Mouse (Mus musculus) MEL (cell line): ENCODE measurements at regions not wholly inside any gene's neighbourhood (a gene's known extent, or its start where the extent isn't known, plus 50 kb on each side); places are given as distances from the start of the nearest gene placed in this dataset.

Experiments used
- CTCF ChIP-seq, 3 experiments: IDR thresholded peaks in 2 of 3; conservative IDR thresholded peaks in 1 of 3; 2 replicates each; pipeline ENCODE4 v1.5.1; 2011 to 2012; ENCODE audit warnings: low read length in 3 of 3, low read depth in 2 of 3, mild to moderate bottlenecking in 2 of 3, improper control_type of control experiment in 1 of 3, inconsistent platforms in 1 of 3, mixed read lengths in 1 of 3, moderate library complexity in 1 of 3; ENCODE audit not compliant: control insufficient read depth in 1 of 3, insufficient read depth in 1 of 3, poor library complexity in 1 of 3, severe bottlenecking in 1 of 3
- MEF2A ChIP-seq: IDR thresholded peaks from 2 replicates; pipeline ENCODE4 v1.6.1; 2014; ENCODE audit warnings: low read depth, mild to moderate bottlenecking, inconsistent platforms, low read length, improper control_type of control experiment; ENCODE audit not compliant: poor library complexity, insufficient replicate concordance, severe bottlenecking; ENCODE audit errors: extremely low read depth
- POLR2A ChIP-seq, 2 experiments: IDR thresholded peaks; 2 replicates each; pipeline ENCODE4 v1.6.1; 2011 to 2012; ENCODE audit warnings: low read length in 2 of 2, mild to moderate bottlenecking in 2 of 2, control low read depth in 1 of 2, improper control_type of control experiment in 1 of 2, low read depth in 1 of 2, moderate library complexity in 1 of 2; ENCODE audit not compliant: control insufficient read depth in 1 of 2, insufficient read depth in 1 of 2, poor library complexity in 1 of 2
- TBP ChIP-seq: IDR thresholded peaks from 2 replicates; pipeline ENCODE4 v1.8.0; 2011; ENCODE audit warnings: low read depth, low read length, improper control_type of control experiment
- UBTF ChIP-seq: IDR thresholded peaks from 2 replicates; pipeline ENCODE4 v1.6.1; 2012; ENCODE audit warnings: low read depth, mild to moderate bottlenecking, inconsistent platforms, low read length, improper control_type of control experiment, moderate library complexity, borderline replicate concordance; ENCODE audit not compliant: insufficient read depth
- USF1 ChIP-seq: IDR thresholded peaks from 2 replicates; pipeline ENCODE4 v1.6.1; 2014; ENCODE audit warnings: low read depth, mild to moderate bottlenecking, inconsistent platforms, low read length, improper control_type of control experiment, moderate library complexity

- no peak for TF ChIP-seq UBTF
- TF ChIP-seq TBP: no peak
- TF ChIP-seq POLR2A (IDR thresholded peaks at IDR 0.05; ENCODE audit: control insufficient read depth in 1 of 2, insufficient read depth in 1 of 2, low read depth in 1 of 2, low read length in 2 of 2, poor library complexity in 1 of 2): no peak
- TF ChIP-seq CTCF (IDR thresholded peaks at IDR 0.05 in 2 of 3, conservative IDR thresholded peaks at IDR 0.05 in 1 of 3; ENCODE audit: control insufficient read depth in 1 of 3, insufficient read depth in 1 of 3, low read depth in 2 of 3, low read length in 3 of 3, poor library complexity in 1 of 3, severe bottlenecking in 1 of 3): no peak
- no peak for TF ChIP-seq MEF2A
- no peak for TF ChIP-seq USF1
Observed at GRCm38 (mm10) chr14:76631740-76632139, 75.1 kb upstream of the Serp2 start.
